17 mouse cellular contexts compared by ENCODE assay signal in the genomic region with DNA sequence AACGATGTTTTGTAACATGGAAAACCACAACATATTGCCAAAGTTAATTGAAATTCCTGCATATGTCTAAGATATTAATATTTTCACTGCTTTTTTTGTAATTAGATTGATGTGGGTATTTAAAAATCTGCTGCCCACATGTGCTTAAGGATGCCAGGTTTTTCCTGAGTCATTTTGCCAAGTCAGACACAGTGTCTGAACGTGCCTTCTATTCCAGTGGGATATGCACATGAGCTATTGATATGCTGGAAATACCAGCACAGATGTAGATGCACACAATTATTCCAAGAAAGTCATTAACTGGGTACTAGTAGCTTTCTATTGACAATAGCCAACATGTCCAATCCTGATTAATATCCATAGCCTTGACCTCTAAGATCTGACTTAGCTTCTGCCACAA.
"Had no signal": no experiment of that assay in that cellular context is flagged by ENCODE, and none has a peak within 500 bp of the region (broad histone marks: within the 10 kb centered on the region; RNA-seq: fewer than 3 reads in every experiment).

No protein-coding gene starts in this region.

- H3K4me3 ChIP-seq: midbrain, embryonic 13.5 days; myocyte; neural tube, embryonic 13.5 days; neural tube, embryonic 15.5 days; stomach, embryonic 15.5 days had no signal

- H3K9me3 ChIP-seq: midbrain, embryonic 13.5 days; neural tube, embryonic 13.5 days; neural tube, embryonic 15.5 days; stomach, embryonic 15.5 days had no signal

- H3K4me2 ChIP-seq: lung, embryonic 14.5 days; midbrain, embryonic 13.5 days; neural tube, embryonic 13.5 days; neural tube, embryonic 15.5 days; stomach, embryonic 15.5 days had no signal

- H3K9ac ChIP-seq: liver, embryonic 14.5 days; lung, embryonic 14.5 days; midbrain, embryonic 13.5 days; neural tube, embryonic 13.5 days; neural tube, embryonic 15.5 days; stomach, embryonic 15.5 days had no signal

- DNase-seq: lung, adult 18-20 months; lung, embryonic 14.5 days; lung, postnatal 10 days; lung, postnatal 4 days; retina, postnatal 1 day; right cerebral cortex, adult 18-20 months; right cerebral cortex, postnatal 25 days; thymus, adult 2 months; thymus, postnatal 25 days; thymus, postnatal 4 days had no signal

- H3K27ac ChIP-seq: liver, embryonic 14.5 days; midbrain, embryonic 13.5 days; neural tube, embryonic 13.5 days; neural tube, embryonic 15.5 days; stomach, embryonic 15.5 days; stomach, postnatal 0 days had no signal

- H3K36me3 ChIP-seq: midbrain, embryonic 13.5 days; neural tube, embryonic 13.5 days; neural tube, embryonic 15.5 days; stomach, embryonic 15.5 days had no signal

- H3K27me3 ChIP-seq: midbrain, embryonic 13.5 days; neural tube, embryonic 13.5 days; neural tube, embryonic 15.5 days; stomach, embryonic 15.5 days had no signal

- ATAC-seq: midbrain, embryonic 13.5 days had no signal

- H3K4me1 ChIP-seq: midbrain, embryonic 13.5 days; neural tube, embryonic 13.5 days; neural tube, embryonic 15.5 days; stomach, embryonic 15.5 days had no signal
